ENCODE assay signal across 27 mouse cellular contexts in the genomic region with DNA sequence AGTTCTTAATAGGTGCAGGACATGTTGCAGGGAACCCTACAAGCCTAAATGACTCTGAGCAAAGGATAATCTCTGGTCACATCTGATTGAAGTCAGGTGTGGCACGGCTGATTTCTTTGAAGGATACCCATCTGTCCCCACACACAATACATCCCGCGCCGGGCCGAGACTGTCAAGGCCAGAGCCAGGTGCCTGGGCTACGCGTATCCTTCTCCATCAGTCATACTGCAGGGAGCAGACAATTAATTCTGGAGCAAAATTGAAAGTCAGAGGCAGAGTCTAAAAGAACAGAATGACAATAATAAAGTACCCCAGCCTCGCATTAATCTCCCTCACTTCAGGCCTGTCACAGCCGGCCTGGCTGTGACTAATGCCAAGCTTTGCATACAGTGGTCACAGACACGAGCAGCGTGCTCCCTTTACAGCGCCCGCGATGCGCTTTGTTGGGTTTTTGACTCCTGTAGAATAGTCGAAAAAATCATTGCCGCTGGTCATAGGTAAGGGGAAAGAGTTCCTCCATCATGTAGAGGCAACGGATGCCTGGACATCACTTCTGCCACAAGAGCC.
A peak's percentile ranks its signal among the peaks of the same experiment; 100 is the strongest.
DNase-seq lines count a peak whose midpoint lies in the region; ATAC-seq and TF ChIP-seq lines count a peak whose summit lies in the region.
"Had no signal": no experiment of that assay in that cellular context is flagged by ENCODE, and none has a peak within 500 bp of the region (broad histone marks: within the 10 kb centered on the region; RNA-seq: fewer than 3 reads in every experiment).

No protein-coding gene starts in this region.

- 88% methylated on average over 18 of the region's 18 CpGs for WGBS in heart, embryonic 10.5 days
- WGBS in neural tube, embryonic 12.5 days = 65% methylated on average over 18 of the region's 18 CpGs
- 39% methylated on average over 18 of the region's 18 CpGs for WGBS in neural tube, embryonic 15.5 days
- WGBS in hindbrain, postnatal 0 days = 57% methylated on average over 18 of the region's 18 CpGs
- 93% methylated on average over 18 of the region's 18 CpGs for WGBS in forebrain, embryonic 10.5 days

- no peak overlapping the region for H3K9ac ChIP-seq in neural tube, embryonic 12.5 days
- H3K9ac ChIP-seq in neural tube, embryonic 15.5 days (replicated peaks) = no peak overlapping the region
- no peak overlapping the region for H3K9ac ChIP-seq in hindbrain, postnatal 0 days (replicated peaks; ENCODE audit: low read length)
- H3K9ac ChIP-seq: embryonic facial prominence, embryonic 13.5 days; forebrain, embryonic 13.5 days; kidney, embryonic 15.5 days; limb, embryonic 12.5 days; liver, postnatal 0 days had no signal

- H3K4me1 ChIP-seq in heart, embryonic 10.5 days = 0 out of 2 replicates have a peak, but pooled peaks cover 4% of the 10 kb centered on the region
- H3K4me1 ChIP-seq in neural tube, embryonic 12.5 days = peaks cover 10% of the 10 kb centered on the region
- peaks cover 21% of the 10 kb centered on the region for H3K4me1 ChIP-seq in neural tube, embryonic 15.5 days
- H3K4me1 ChIP-seq in hindbrain, postnatal 0 days (ENCODE audit: insufficient read depth, low read length) = no peaks in the 10 kb centered on the region
- no peaks in the 10 kb centered on the region for H3K4me1 ChIP-seq in forebrain, embryonic 10.5 days
- H3K4me1 ChIP-seq: embryonic facial prominence, embryonic 13.5 days; forebrain, embryonic 13.5 days had no signal

- no peak overlapping the region for H3K4me3 ChIP-seq in heart, embryonic 10.5 days
- no peak overlapping the region for H3K4me3 ChIP-seq in neural tube, embryonic 12.5 days
- H3K4me3 ChIP-seq in neural tube, embryonic 15.5 days (replicated peaks) = no peak overlapping the region
- no peak overlapping the region for H3K4me3 ChIP-seq in hindbrain, postnatal 0 days (ENCODE audit: low read length)
- no peak overlapping the region for H3K4me3 ChIP-seq in forebrain, embryonic 10.5 days
- H3K4me3 ChIP-seq: embryonic facial prominence, embryonic 13.5 days; erythroblast, embryonic 14.5 days; forebrain, embryonic 13.5 days; kidney, embryonic 15.5 days; limb, embryonic 12.5 days had no signal

- no peaks in the 10 kb centered on the region for H3K9me3 ChIP-seq in heart, embryonic 10.5 days
- no peaks in the 10 kb centered on the region for H3K9me3 ChIP-seq in neural tube, embryonic 12.5 days
- H3K9me3 ChIP-seq in neural tube, embryonic 15.5 days (replicated peaks) = no peaks in the 10 kb centered on the region
- no peaks in the 10 kb centered on the region for H3K9me3 ChIP-seq in hindbrain, postnatal 0 days (ENCODE audit: low read length)
- H3K9me3 ChIP-seq in forebrain, embryonic 10.5 days = no peaks in the 10 kb centered on the region
- H3K9me3 ChIP-seq: embryonic facial prominence, embryonic 13.5 days; forebrain, embryonic 13.5 days; kidney, embryonic 15.5 days; limb, embryonic 12.5 days had no signal

- intact Hi-C loops in heart, postnatal 36 days (cut with DNase I) = no loop called here

- H3K27ac ChIP-seq in heart, embryonic 10.5 days = no peak overlapping the region
- no peak overlapping the region for H3K27ac ChIP-seq in neural tube, embryonic 12.5 days
- H3K27ac ChIP-seq in neural tube, embryonic 15.5 days (replicated peaks) = no peak overlapping the region
- no peak overlapping the region for H3K27ac ChIP-seq in hindbrain, postnatal 0 days
- no peak overlapping the region for H3K27ac ChIP-seq in forebrain, embryonic 10.5 days
- H3K27ac ChIP-seq: embryonic facial prominence, embryonic 13.5 days; forebrain, embryonic 13.5 days; kidney, embryonic 15.5 days; limb, embryonic 12.5 days; macrophage; stomach, postnatal 0 days had no signal

- ATAC-seq in neural tube, embryonic 12.5 days (ENCODE audit: low FRiP score, low read depth) = peak; percentile 66
- no peak for ATAC-seq in neural tube, embryonic 15.5 days (ENCODE audit: low FRiP score)
- no peak for ATAC-seq in hindbrain, postnatal 0 days
- ATAC-seq: CD4-positive, CD25-positive, alpha-beta regulatory T cell, adult 4 months; forebrain, embryonic 13.5 days; liver, postnatal 0 days; lung, postnatal 0 days had no signal

- no peak overlapping the region for H3K4me2 ChIP-seq in neural tube, embryonic 12.5 days (replicated peaks)
- no peak overlapping the region for H3K4me2 ChIP-seq in neural tube, embryonic 15.5 days
- H3K4me2 ChIP-seq in hindbrain, postnatal 0 days (ENCODE audit: low read depth, low read length) = no peak overlapping the region
- H3K4me2 ChIP-seq: embryonic facial prominence, embryonic 13.5 days; forebrain, embryonic 13.5 days; heart, embryonic 11.5 days; kidney, embryonic 15.5 days; limb, embryonic 12.5 days; liver, embryonic 11.5 days had no signal

- no peaks in the 10 kb centered on the region for H3K36me3 ChIP-seq in heart, embryonic 10.5 days
- H3K36me3 ChIP-seq in neural tube, embryonic 12.5 days = no peaks in the 10 kb centered on the region
- H3K36me3 ChIP-seq in neural tube, embryonic 15.5 days = no peaks in the 10 kb centered on the region
- H3K36me3 ChIP-seq in hindbrain, postnatal 0 days (ENCODE audit: insufficient read depth, low read length) = no peaks in the 10 kb centered on the region
- H3K36me3 ChIP-seq in forebrain, embryonic 10.5 days (replicated peaks) = no peaks in the 10 kb centered on the region
- H3K36me3 ChIP-seq: embryonic facial prominence, embryonic 13.5 days; kidney, embryonic 15.5 days; limb, embryonic 12.5 days had no signal

- TF ChIP-seq CTCF in hindbrain, postnatal 0 days (IDR thresholded peaks at IDR 0.05; ENCODE audit: low read depth) = no peak

- H3K27me3 ChIP-seq in heart, embryonic 10.5 days (ENCODE audit: insufficient read depth, poor library complexity, severe bottlenecking) = no peaks in the 10 kb centered on the region
- no peaks in the 10 kb centered on the region for H3K27me3 ChIP-seq in neural tube, embryonic 12.5 days (replicated peaks)
- H3K27me3 ChIP-seq in neural tube, embryonic 15.5 days (replicated peaks) = no peaks in the 10 kb centered on the region
- H3K27me3 ChIP-seq in hindbrain, postnatal 0 days (ENCODE audit: insufficient read depth, low read length) = no peaks in the 10 kb centered on the region
- H3K27me3 ChIP-seq in forebrain, embryonic 10.5 days (ENCODE audit: poor library complexity, severe bottlenecking) = no peaks in the 10 kb centered on the region
- H3K27me3 ChIP-seq: embryonic facial prominence, embryonic 13.5 days; forebrain, embryonic 13.5 days; kidney, embryonic 15.5 days had no signal

- peak; percentile 19 for DNase-seq in heart, embryonic 10.5 days (ENCODE audit: low spot score)
- no peak for DNase-seq in heart, postnatal 36 days
- peak; percentile 25 for DNase-seq in hindbrain, postnatal 0 days (ENCODE audit: low spot score)
- DNase-seq in forebrain, embryonic 10.5 days (ENCODE audit: extremely low spot score, low spot score) = no peak
- DNase-seq in spleen, postnatal 4 days (ENCODE audit: low spot score in 2 of 2) = no peak
- DNase-seq: adrenal gland, postnatal 36 days; cerebellum, adult 11-12 months; cerebellum, postnatal 14 days; kidney, adult 11 months; kidney, postnatal 36 days; layer of hippocampus, postnatal 36 days; liver, postnatal 0 days; thymus, adult 2 months; thymus, postnatal 4 days had no signal

Comparison
In these comparisons a context has a peak if more than half of its experiments do, and no peak if none do; other contexts are left out.
1. DNase-seq: peak in heart, embryonic 10.5 days (single experiment) and hindbrain, postnatal 0 days (single experiment); none in heart, postnatal 36 days (0 of 2), forebrain, embryonic 10.5 days (single experiment) and spleen, postnatal 4 days (0 of 2).